Mouse (Mus musculus) cerebellum, adult 9-11 months (tissue): ENCODE measurements at regions not wholly inside any gene's neighbourhood (a gene's known extent, or its start where the extent isn't known, plus 50 kb on each side); places are given as distances from the start of the nearest gene placed in this dataset.
"Not testable (repeated sequence)": the region's sequence is repeated elsewhere in the genome, so short reads cannot be mapped to it uniquely, and the experiment has no call there.

Source experiments
- DNase-seq: peaks from one replicate; pipeline ENCODE4 v3.0.0; 2022

- no peak for DNase-seq
Measured at GRCm38 (mm10) chr1:177382596-177383190, 59.5 kb upstream of the Zbtb18 start.

- DNase-seq = no peak
Measured at GRCm38 (mm10) chr1:177382147-177382546, 60.0 kb upstream of the Zbtb18 start.

- no peak for DNase-seq
Measured at GRCm38 (mm10) chr1:177378112-177378511, 64.0 kb upstream of the Zbtb18 start.

GRCm38 (mm10) chr1:177373226-177373825 lies 68.8 kb upstream of the Zbtb18 start:
- no peak for DNase-seq

- no peak for DNase-seq
Measured at GRCm38 (mm10) chr1:177372066-177372465, 70.1 kb upstream of the Zbtb18 start.

GRCm38 (mm10) chr1:177367864-177368610 lies 74.1 kb upstream of the Zbtb18 start:
- no peak for DNase-seq

- no peak for DNase-seq
Measured at GRCm38 (mm10) chr1:177366914-177367313, 75.2 kb upstream of the Zbtb18 start.

GRCm38 (mm10) chr1:177366475-177366874 lies 75.7 kb upstream of the Zbtb18 start:
- peak; percentile 42 for DNase-seq

GRCm38 (mm10) chr1:177364355-177364754 lies 77.8 kb upstream of the Zbtb18 start:
- DNase-seq = no peak

- no peak for DNase-seq
Measured at GRCm38 (mm10) chr1:177362398-177362797, 79.8 kb upstream of the Zbtb18 start.

GRCm38 (mm10) chr1:177348400-177349092 lies 90.5 kb upstream of the Akt3 start:
- DNase-seq = no peak

- no peak for DNase-seq
Measured at GRCm38 (mm10) chr1:177347208-177347607, 89.2 kb upstream of the Akt3 start.

GRCm38 (mm10) chr1:177346540-177346939 lies 88.5 kb upstream of the Akt3 start:
- no peak for DNase-seq

- no peak for DNase-seq
Measured at GRCm38 (mm10) chr1:177345540-177345939, 87.5 kb upstream of the Akt3 start.

GRCm38 (mm10) chr1:177343949-177344348 lies 85.9 kb upstream of the Akt3 start:
- no peak for DNase-seq

- DNase-seq = no peak
Measured at GRCm38 (mm10) chr1:177343121-177343520, 85.1 kb upstream of the Akt3 start.

GRCm38 (mm10) chr1:177340232-177340631 lies 82.2 kb upstream of the Akt3 start:
- no peak for DNase-seq

GRCm38 (mm10) chr1:177339207-177339787 lies 81.3 kb upstream of the Akt3 start:
- DNase-seq = not testable (repeated sequence)

GRCm38 (mm10) chr1:177338466-177339206 lies 80.6 kb upstream of the Akt3 start:
- peak; percentile 64 for DNase-seq

- no peak for DNase-seq
Measured at GRCm38 (mm10) chr1:177337756-177338155, 79.8 kb upstream of the Akt3 start.

GRCm38 (mm10) chr1:177337141-177337540 lies 79.1 kb upstream of the Akt3 start:
- no peak for DNase-seq

- DNase-seq = no peak
Measured at GRCm38 (mm10) chr1:177336436-177336835, 78.4 kb upstream of the Akt3 start.
